Mouse (Mus musculus): ENCODE results near the gene Btbd35f26.
"Not testable (repeated sequence)": the region's sequence is repeated elsewhere in the genome, so short reads cannot be mapped to it uniquely, and the experiment has no call there.

Gene Btbd35f26

DNA sequence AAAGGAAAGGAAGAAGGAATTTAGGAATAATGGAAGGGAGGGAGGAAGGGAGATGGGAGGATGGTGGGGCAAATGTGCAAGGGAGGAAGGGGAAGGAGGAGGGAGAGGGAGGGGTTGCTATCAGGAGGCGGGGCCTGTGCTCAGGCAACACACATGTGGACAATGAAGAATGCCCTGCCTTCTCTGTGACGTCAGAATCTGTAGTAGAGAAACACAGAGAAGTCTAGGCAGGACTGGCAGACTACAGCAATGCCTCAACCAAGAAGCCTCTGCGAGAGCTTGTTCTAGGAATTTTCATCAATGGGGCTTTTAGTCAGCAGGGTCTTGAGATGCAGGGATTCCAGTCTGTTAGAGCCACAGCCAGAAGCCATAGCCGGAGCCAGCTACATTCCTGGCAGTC, at the start of gene Btbd35f26:
TSS of gene Btbd35f26 (plus strand) at position 301 of the 400 bp plus-strand sequence.
- not testable (repeated sequence) for DNase-seq

- not testable (repeated sequence) for DNase-seq
Observed at GRCm38 (mm10) chrX:31341924-31342323, 5.7 kb downstream of the Btbd35f26 start.

- DNase-seq = not testable (repeated sequence)
Observed at GRCm38 (mm10) chrX:31383818-31384217, 47.6 kb downstream of the Btbd35f26 start, which contains the start of gene Btbd35f19. TSS of gene Btbd35f19 (minus strand) at chrX:31383918.
